ENCODE assay signal across 8 mouse cellular contexts in the genomic region with DNA sequence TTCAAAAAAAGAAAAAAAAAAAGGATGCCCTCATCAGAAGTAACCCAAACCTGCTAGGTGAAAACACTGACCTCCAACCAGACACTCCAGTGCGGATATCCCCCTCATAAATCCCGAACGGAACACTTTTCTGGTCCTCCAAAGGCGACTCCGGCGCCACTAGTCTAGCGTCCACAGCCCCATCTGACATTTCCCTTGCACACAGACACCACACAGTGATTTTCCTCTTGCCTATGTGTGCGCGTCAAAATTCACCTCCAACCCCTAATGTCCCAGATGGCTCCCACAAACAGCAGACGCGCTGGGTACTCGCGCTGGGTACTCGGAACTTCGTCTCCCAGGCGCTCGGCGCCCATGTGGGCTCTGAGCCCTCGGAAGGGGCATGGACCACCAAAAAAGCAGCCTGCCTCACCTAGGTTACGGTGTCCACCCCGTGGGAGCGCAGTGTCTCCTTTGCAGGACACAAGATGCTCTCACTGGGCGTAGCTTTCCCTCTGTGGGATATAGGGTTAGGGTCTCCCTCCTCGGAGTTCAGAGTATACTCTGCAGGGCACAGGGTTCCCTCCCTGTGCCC. TPM values are rescaled to one million over a fixed set of nuclear protein-coding genes. Genes with fewer than 3 reads are reported as not detected.
DNase-seq lines count a peak whose midpoint lies in the region; ATAC-seq and TF ChIP-seq lines count a peak whose summit lies in the region.

No protein-coding gene starts in this region.

- DNase-seq in gastrocnemius, adult 2 months, result no peak
- DNase-seq in gastrocnemius, postnatal 25 days, result no peak
- peak; percentile 15 for DNase-seq in ZHBTc4 (ENCODE audit: low read depth, low spot score)
- no peak for DNase-seq in layer of hippocampus, postnatal 36 days
- DNase-seq in thymus, postnatal 14 days, result no peak
- DNase-seq in B cell, adult 2 months, result no peak

- H3K4me1 ChIP-seq in hindbrain, embryonic 12.5 days, result peaks cover 15% of the 10 kb centered on the region
- peaks cover 19% of the 10 kb centered on the region for H3K4me1 ChIP-seq in liver, embryonic 15.5 days (replicated peaks)

- 6% methylated on average over 24 of the region's 24 CpGs for WGBS in hindbrain, embryonic 12.5 days
- WGBS in liver, embryonic 15.5 days (ENCODE audit: insufficient replicate concordance), result 14% methylated on average over 24 of the region's 24 CpGs

- H3K9me3 ChIP-seq in hindbrain, embryonic 12.5 days (replicated peaks), result no peaks in the 10 kb centered on the region
- no peaks in the 10 kb centered on the region for H3K9me3 ChIP-seq in liver, embryonic 15.5 days (replicated peaks)

- no peak for TF ChIP-seq CTCF in gastrocnemius, adult 2 months (IDR thresholded peaks at IDR 0.05)

- H3K4me2 ChIP-seq in hindbrain, embryonic 12.5 days (replicated peaks), result peak overlapping the region; percentile 98
- H3K4me2 ChIP-seq in liver, embryonic 15.5 days, result peak overlapping the region; percentile 88

- ATAC-seq in hindbrain, embryonic 12.5 days (ENCODE audit: low FRiP score), result peak; percentile 18; the same call in 1 of the 2 replicates
- no peak for ATAC-seq in liver, embryonic 15.5 days (ENCODE audit: insufficient read depth)

- intact Hi-C loops in gastrocnemius, adult 2 months (cut with DNase I), result loop anchor here (5.0 to 10.0 kb wide), 3 partner anchors 34 to 168 kb away; partner anchors contain the start of gene Pttg1ip

- peaks cover 21% of the 10 kb centered on the region for H3K27me3 ChIP-seq in hindbrain, embryonic 12.5 days
- H3K27me3 ChIP-seq in liver, embryonic 15.5 days, result peaks cover 48% of the 10 kb centered on the region

- H3K27ac ChIP-seq in gastrocnemius, adult 2 months, result peak overlapping the region; percentile 88
- no peak overlapping the region for H3K27ac ChIP-seq in hindbrain, embryonic 12.5 days
- no peak overlapping the region for H3K27ac ChIP-seq in liver, embryonic 15.5 days (replicated peaks)

- H3K4me3 ChIP-seq in gastrocnemius, adult 2 months, result peak overlapping the region; percentile 96
- H3K4me3 ChIP-seq in hindbrain, embryonic 12.5 days, result peak overlapping the region; percentile 84
- peak overlapping the region; percentile 64 for H3K4me3 ChIP-seq in liver, embryonic 15.5 days (replicated peaks)

- no peaks in the 10 kb centered on the region for H3K36me3 ChIP-seq in hindbrain, embryonic 12.5 days
- no peaks in the 10 kb centered on the region for H3K36me3 ChIP-seq in liver, embryonic 15.5 days (replicated peaks)

- H3K9ac ChIP-seq in hindbrain, embryonic 12.5 days, result peak overlapping the region; percentile 86
- no peak overlapping the region for H3K9ac ChIP-seq in liver, embryonic 15.5 days

RNA-seq across cellular contexts. Expression of gene Adarb1, which starts 1.3 kb away (rescaled TPM):
- total RNA-seq in gastrocnemius, adult 2 months (2021), result 1 to 10 TPM; 6.6 to 8.9 TPM
- total RNA-seq in gastrocnemius, postnatal 25 days (2021), result 1 to 10 TPM; 7.1 to 9.3 TPM
- 10.3 and 10.6 TPM in 2 replicates for polyA plus RNA-seq in hindbrain, embryonic 12.5 days (2016; fragmentation: Nextera tagmentation; extraction: Ambion mirVana)
- polyA plus RNA-seq in liver, embryonic 15.5 days (2015; fragmentation: Nextera tagmentation; extraction: Ambion mirVana), result 1.2 and 1.6 TPM in 2 replicates
- 100 to 1,000 TPM; 113 to 117 TPM for total RNA-seq in layer of hippocampus, postnatal 36 days (2021)

Comparison
In these comparisons a context has a peak if more than half of its experiments do, and no peak if none do; other contexts are left out.
1. RNA of gene Adarb1, which starts 1.3 kb away (total RNA-seq): 113 to 117 TPM in layer of hippocampus, postnatal 36 days; 7.1 to 9.3 TPM in gastrocnemius, postnatal 25 days and 6.6 to 8.9 TPM in gastrocnemius, adult 2 months; every median in the first group is over 10 times any median in the second.
2. Peak in every context shown above with its lines, with median percentiles within 50 percentile points of each other: H3K4me3 ChIP-seq.